ENCODE assay signal across 8 mouse cellular contexts in genomic region chr4:58943420-58944205, GRCm38 (mm10). TPM values are rescaled to one million over a fixed set of nuclear protein-coding genes. Genes with fewer than 3 reads are reported as not detected.
DNase-seq lines count a peak whose midpoint lies in the region; ATAC-seq lines count a peak whose summit lies in the region.

Gene Zkscan16 (plus strand): TSS chr4:58943628.

- peak; percentile 93 for ATAC-seq in forebrain, embryonic 16.5 days
- ATAC-seq in liver, embryonic 15.5 days (ENCODE audit: insufficient read depth) = no peak
- peak; percentile 87 for ATAC-seq in neural tube, embryonic 12.5 days (ENCODE audit: low FRiP score, low read depth)
- ATAC-seq in stomach, embryonic 16.5 days (ENCODE audit: insufficient read depth, low FRiP score) = peak; percentile 73; the same call in 1 of the 2 replicates

- intact Hi-C loops in heart, postnatal 25 days (cut with DNase I) = no loop called here

- no peaks in the 10 kb centered on the region for H3K36me3 ChIP-seq in forebrain, embryonic 16.5 days (ENCODE audit: control insufficient read depth, insufficient read depth)
- no peaks in the 10 kb centered on the region for H3K36me3 ChIP-seq in liver, embryonic 15.5 days (replicated peaks)
- no peaks in the 10 kb centered on the region for H3K36me3 ChIP-seq in neural tube, embryonic 12.5 days
- H3K36me3 ChIP-seq in stomach, embryonic 16.5 days (ENCODE audit: control insufficient read depth, insufficient read depth, low read length) = no peaks in the 10 kb centered on the region

- peak within 1 kb of the TSS; percentile 76 for H3K9ac ChIP-seq in forebrain, embryonic 16.5 days (replicated peaks; ENCODE audit: low read depth, low read length)
- 0 out of 2 replicates have a peak within 1 kb of the TSS, but pooled peaks have one; percentile 6 for H3K9ac ChIP-seq in liver, embryonic 15.5 days
- H3K9ac ChIP-seq in neural tube, embryonic 12.5 days = peak within 1 kb of the TSS; percentile 67
- H3K9ac ChIP-seq in stomach, embryonic 16.5 days (ENCODE audit: low read length) = peak within 1 kb of the TSS; percentile 77

- no peaks in the 10 kb centered on the region for H3K27me3 ChIP-seq in forebrain, embryonic 16.5 days (replicated peaks; ENCODE audit: control insufficient read depth, insufficient read depth, low read length)
- H3K27me3 ChIP-seq in liver, embryonic 15.5 days = peaks cover 46% of the 10 kb centered on the region
- peaks cover 7% of the 10 kb centered on the region for H3K27me3 ChIP-seq in neural tube, embryonic 12.5 days (replicated peaks)
- no peaks in the 10 kb centered on the region for H3K27me3 ChIP-seq in stomach, embryonic 16.5 days (ENCODE audit: control insufficient read depth, insufficient read depth, low read length)

- H3K4me3 ChIP-seq in forebrain, embryonic 16.5 days (replicated peaks; ENCODE audit: low read length) = peak within 1 kb of the TSS; percentile 65
- H3K4me3 ChIP-seq in liver, embryonic 15.5 days (replicated peaks) = peak within 1 kb of the TSS; percentile 63
- peak within 1 kb of the TSS; percentile 66 for H3K4me3 ChIP-seq in neural tube, embryonic 12.5 days
- H3K4me3 ChIP-seq in stomach, embryonic 16.5 days (replicated peaks; ENCODE audit: low read length) = peak within 1 kb of the TSS; percentile 77

- peak within 1 kb of the TSS; percentile 73 for H3K4me2 ChIP-seq in forebrain, embryonic 16.5 days (ENCODE audit: low read length)
- peak within 1 kb of the TSS; percentile 86 for H3K4me2 ChIP-seq in liver, embryonic 15.5 days
- peak within 1 kb of the TSS; percentile 67 for H3K4me2 ChIP-seq in neural tube, embryonic 12.5 days (replicated peaks)
- H3K4me2 ChIP-seq in stomach, embryonic 16.5 days (ENCODE audit: low read depth, low read length) = peak within 1 kb of the TSS; percentile 88

- H3K27ac ChIP-seq in forebrain, embryonic 16.5 days (ENCODE audit: low read length) = no peak within 1 kb of the TSS
- H3K27ac ChIP-seq in liver, embryonic 15.5 days (replicated peaks) = no peak within 1 kb of the TSS
- no peak within 1 kb of the TSS for H3K27ac ChIP-seq in neural tube, embryonic 12.5 days
- no peak within 1 kb of the TSS for H3K27ac ChIP-seq in stomach, embryonic 16.5 days (ENCODE audit: low read length)

- DNase-seq in CD8-positive naive resting alpha-beta T cell, adult 2 months (ENCODE audit: low read depth in 2 of 2, low spot score in 2 of 2) = peak; percentile 14 to 37
- peak; percentile 86 for DNase-seq in cerebellum, adult 11 months
- DNase-seq in heart, postnatal 25 days (ENCODE audit: low spot score) = peak; percentile 31
- DNase-seq in large intestine, adult 2 months (ENCODE audit: low read depth, low spot score) = peak; percentile 29

- WGBS in forebrain, embryonic 16.5 days = under 1% methylated on average over 50 of the region's 50 CpGs
- 2% methylated on average over 50 of the region's 50 CpGs for WGBS in large intestine, adult 2 months
- WGBS in liver, embryonic 15.5 days (ENCODE audit: insufficient replicate concordance) = 1% methylated on average over 50 of the region's 50 CpGs
- WGBS in neural tube, embryonic 12.5 days = 1% methylated on average over 50 of the region's 50 CpGs
- under 1% methylated on average over 50 of the region's 50 CpGs for WGBS in stomach, embryonic 16.5 days

- peaks cover 7% of the 10 kb centered on the region; the same call in 1 of the 2 replicates for H3K4me1 ChIP-seq in forebrain, embryonic 16.5 days (replicated peaks; ENCODE audit: control insufficient read depth, insufficient read depth, low read length)
- peaks cover 10% of the 10 kb centered on the region for H3K4me1 ChIP-seq in liver, embryonic 15.5 days (replicated peaks)
- peaks cover 8% of the 10 kb centered on the region; the same call in 1 of the 2 replicates for H3K4me1 ChIP-seq in neural tube, embryonic 12.5 days
- no peaks in the 10 kb centered on the region; the same call in 1 of the 2 replicates for H3K4me1 ChIP-seq in stomach, embryonic 16.5 days (ENCODE audit: control insufficient read depth, insufficient read depth, low read length)

- no peaks in the 10 kb centered on the region for H3K9me3 ChIP-seq in forebrain, embryonic 16.5 days (ENCODE audit: control insufficient read depth, low read length)
- no peaks in the 10 kb centered on the region for H3K9me3 ChIP-seq in liver, embryonic 15.5 days (replicated peaks)
- H3K9me3 ChIP-seq in neural tube, embryonic 12.5 days = no peaks in the 10 kb centered on the region
- H3K9me3 ChIP-seq in stomach, embryonic 16.5 days (replicated peaks; ENCODE audit: control insufficient read depth, low read length) = no peaks in the 10 kb centered on the region

RNA-seq across cellular contexts. Expression of gene Zkscan16, which starts in this region (rescaled TPM):
- 1.3 and 1.7 TPM in 2 replicates for polyA plus RNA-seq in forebrain, embryonic 16.5 days (2015; fragmentation: Nextera tagmentation; extraction: Ambion mirVana)
- total RNA-seq in heart, postnatal 25 days (2021) = not detected
- 0.02 TPM in 1 of 2 replicates, not detected in the other for polyA plus RNA-seq in large intestine, adult 2 months (2012; rRNA removed)
- polyA plus RNA-seq in liver, embryonic 15.5 days (2015; fragmentation: Nextera tagmentation; extraction: Ambion mirVana) = 0.02 and 0.05 TPM in 2 replicates
- polyA plus RNA-seq in neural tube, embryonic 12.5 days (2016; fragmentation: Nextera tagmentation; extraction: Ambion mirVana) = 0.50 and 1.2 TPM in 2 replicates
- polyA plus RNA-seq in stomach, embryonic 16.5 days (2015; fragmentation: Nextera tagmentation; extraction: Ambion mirVana) = 0.62 and 0.84 TPM in 2 replicates

Comparison
In these comparisons a context has a peak if more than half of its experiments do, and no peak if none do; other contexts are left out.
1. Peak in DNase-seq in heart, postnatal 25 days; RNA of the gene not detected or under 1 TPM.
2. Peak in DNase-seq in large intestine, adult 2 months; RNA of the gene not detected or under 1 TPM.
3. Peak in ATAC-seq, H3K4me3 ChIP-seq, H3K9ac ChIP-seq and H3K4me2 ChIP-seq in stomach, embryonic 16.5 days; RNA of the gene not detected or under 1 TPM.
4. DNase-seq: peak in every context shown above with its lines; median percentile 86 in cerebellum, adult 11 months; 31 in heart, postnatal 25 days; 29 in large intestine, adult 2 months; 26 in CD8-positive naive resting alpha-beta T cell, adult 2 months.
5. H3K9ac ChIP-seq: peak in every context shown above with its lines; median percentile 77 in stomach, embryonic 16.5 days; 76 in forebrain, embryonic 16.5 days; 67 in neural tube, embryonic 12.5 days; 6 in liver, embryonic 15.5 days.